Comparison of ENCODE assay signal across 8 mouse cellular contexts in genomic region chr8:81013811-81014530, GRCm38 (mm10). TPM values are rescaled to one million over a fixed set of nuclear protein-coding genes. Genes with fewer than 3 reads are reported as not detected.
A peak's percentile ranks its signal among the peaks of the same experiment; 100 is the strongest.
DNase-seq lines count a peak whose midpoint lies in the region; ATAC-seq and TF ChIP-seq lines count a peak whose summit lies in the region.

No protein-coding gene starts in this region.

- H3K36me3 ChIP-seq in forebrain, embryonic 10.5 days (replicated peaks) = peaks cover 21% of the 10 kb centered on the region
- peaks cover 12% of the 10 kb centered on the region; the same call in 1 of the 2 replicates for H3K36me3 ChIP-seq in intestine, postnatal 0 days (ENCODE audit: control insufficient read depth, insufficient read depth)
- no peaks in the 10 kb centered on the region for H3K36me3 ChIP-seq in stomach, postnatal 0 days (ENCODE audit: control insufficient read depth, insufficient read depth, low read length)

- ATAC-seq in intestine, postnatal 0 days = no peak
- ATAC-seq in stomach, postnatal 0 days (ENCODE audit: low FRiP score, low TSS enrichment) = 0 out of 2 replicates have a peak, but pooled peaks have one; percentile 2

- peak; percentile 13 for DNase-seq in kidney, adult 11 months
- DNase-seq in kidney, postnatal 10 days = no peak
- DNase-seq in MN1 (ENCODE audit: low spot score) = peak; percentile 51
- DNase-seq in forebrain, embryonic 10.5 days (ENCODE audit: extremely low spot score, low spot score) = peak; percentile 26
- DNase-seq in lung, postnatal 14 days = peak; percentile 5
- peak; percentile 33 for DNase-seq in stomach, postnatal 0 days (ENCODE audit: low spot score)
- DNase-seq in right cerebral cortex, adult 18-20 months = no peak

- no peak for TF ChIP-seq EP300 in stomach, postnatal 0 days (optimal IDR thresholded peaks at IDR 0.05)

- peaks cover 30% of the 10 kb centered on the region for H3K4me1 ChIP-seq in forebrain, embryonic 10.5 days
- 0 out of 2 replicates have a peak, but pooled peaks cover 8% of the 10 kb centered on the region for H3K4me1 ChIP-seq in intestine, postnatal 0 days (replicated peaks; ENCODE audit: control insufficient read depth, insufficient read depth, low read length)
- no peaks in the 10 kb centered on the region for H3K4me1 ChIP-seq in stomach, postnatal 0 days (replicated peaks; ENCODE audit: control insufficient read depth, insufficient read depth)

- H3K27me3 ChIP-seq in forebrain, embryonic 10.5 days (ENCODE audit: poor library complexity, severe bottlenecking) = no peaks in the 10 kb centered on the region
- H3K27me3 ChIP-seq in intestine, postnatal 0 days (replicated peaks; ENCODE audit: control insufficient read depth, insufficient read depth, low read length) = no peaks in the 10 kb centered on the region
- no peaks in the 10 kb centered on the region for H3K27me3 ChIP-seq in stomach, postnatal 0 days (ENCODE audit: control insufficient read depth, insufficient read depth, low read length)

- peak overlapping the region; percentile 94 for H3K9ac ChIP-seq in intestine, postnatal 0 days (ENCODE audit: low read depth, low read length)
- H3K9ac ChIP-seq in stomach, postnatal 0 days (ENCODE audit: low read length) = peak overlapping the region; percentile 92

- WGBS in forebrain, embryonic 10.5 days = 6% methylated on average over 45 of the region's 45 CpGs
- WGBS in intestine, postnatal 0 days = 1% methylated on average over 45 of the region's 45 CpGs
- 2% methylated on average over 45 of the region's 45 CpGs for WGBS in stomach, postnatal 0 days

- peak overlapping the region; percentile 96 for H3K4me3 ChIP-seq in forebrain, embryonic 10.5 days
- H3K4me3 ChIP-seq in intestine, postnatal 0 days (ENCODE audit: low read depth, low read length) = peak overlapping the region; percentile 95
- peak overlapping the region; percentile 95 for H3K4me3 ChIP-seq in stomach, postnatal 0 days (ENCODE audit: low read depth, low read length)

- peak overlapping the region; percentile 81 for H3K4me2 ChIP-seq in intestine, postnatal 0 days (replicated peaks; ENCODE audit: low read depth)
- H3K4me2 ChIP-seq in stomach, postnatal 0 days (replicated peaks; ENCODE audit: low read depth) = peak overlapping the region; percentile 92

- H3K27ac ChIP-seq in forebrain, embryonic 10.5 days = peak overlapping the region; percentile 90
- peak overlapping the region; percentile 97 for H3K27ac ChIP-seq in intestine, postnatal 0 days (ENCODE audit: low read depth, low read length)
- peak overlapping the region; percentile 93 for H3K27ac ChIP-seq in stomach, postnatal 0 days (replicated peaks)

- no peak for TF ChIP-seq CTCF in intestine, postnatal 0 days (IDR thresholded peaks at IDR 0.05; ENCODE audit: low read depth)
- TF ChIP-seq CTCF in stomach, postnatal 0 days (IDR thresholded peaks at IDR 0.05; ENCODE audit: low read depth) = no peak

- no peaks in the 10 kb centered on the region for H3K9me3 ChIP-seq in forebrain, embryonic 10.5 days
- no peaks in the 10 kb centered on the region for H3K9me3 ChIP-seq in intestine, postnatal 0 days (ENCODE audit: control insufficient read depth)
- no peaks in the 10 kb centered on the region for H3K9me3 ChIP-seq in stomach, postnatal 0 days (ENCODE audit: control insufficient read depth, low read length)

RNA-seq across cellular contexts. Expression of gene Usp38, which starts 0.8 kb away (rescaled TPM):
- 23.8 and 24.0 TPM in 2 replicates for polyA plus RNA-seq in forebrain, embryonic 10.5 days (2016; fragmentation: Nextera tagmentation; extraction: Ambion mirVana)
- 9.4 and 10.6 TPM in 2 replicates for polyA plus RNA-seq in intestine, postnatal 0 days (2015; fragmentation: Nextera tagmentation; extraction: Ambion mirVana)
- 11.9 and 13.5 TPM in 2 replicates for polyA plus RNA-seq in stomach, postnatal 0 days (2015; fragmentation: Nextera tagmentation; extraction: Ambion mirVana)

Comparison
In these comparisons a context has a peak if more than half of its experiments do, and no peak if none do; other contexts are left out.
1. DNase-seq: peak in kidney, adult 11 months (single experiment), MN1 (single experiment), forebrain, embryonic 10.5 days (single experiment), lung, postnatal 14 days (single experiment) and stomach, postnatal 0 days (single experiment); none in kidney, postnatal 10 days (single experiment) and right cerebral cortex, adult 18-20 months (single experiment).
2. Peak in every context shown above with its lines, with median percentiles within 50 percentile points of each other: H3K27ac ChIP-seq and H3K4me3 ChIP-seq.